Mouse (Mus musculus) kidney, postnatal 25 days (tissue): ENCODE results near the gene Scg5.

ENCODE experiments used
- DNase-seq, 2 experiments: peaks; one replicate each; pipeline ENCODE4 v3.0.0; 2021; ENCODE audit warnings: mixed read lengths in 2 of 2

The Scg5 gene

DNA sequence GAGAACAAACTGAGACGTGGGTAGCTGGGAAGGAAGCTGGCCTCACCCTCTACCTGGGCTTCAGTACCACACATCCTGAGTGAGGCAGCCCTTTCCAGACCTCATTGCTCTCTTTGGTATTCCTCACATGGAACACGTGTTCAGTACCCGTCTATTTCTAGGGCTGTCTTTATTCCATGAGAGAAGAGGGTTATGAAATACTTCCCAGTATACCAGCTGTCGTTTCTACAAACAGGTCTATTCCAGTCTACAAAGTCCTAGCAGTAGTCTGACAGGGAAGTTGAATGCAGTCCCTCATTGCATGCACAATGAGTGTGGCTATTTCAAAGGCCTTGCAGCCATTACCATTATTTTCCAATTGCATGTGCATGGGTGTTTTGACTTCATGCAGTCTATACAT lies 23.2 kb downstream of the Scg5 start:
- DNase-seq = no peak

DNA sequence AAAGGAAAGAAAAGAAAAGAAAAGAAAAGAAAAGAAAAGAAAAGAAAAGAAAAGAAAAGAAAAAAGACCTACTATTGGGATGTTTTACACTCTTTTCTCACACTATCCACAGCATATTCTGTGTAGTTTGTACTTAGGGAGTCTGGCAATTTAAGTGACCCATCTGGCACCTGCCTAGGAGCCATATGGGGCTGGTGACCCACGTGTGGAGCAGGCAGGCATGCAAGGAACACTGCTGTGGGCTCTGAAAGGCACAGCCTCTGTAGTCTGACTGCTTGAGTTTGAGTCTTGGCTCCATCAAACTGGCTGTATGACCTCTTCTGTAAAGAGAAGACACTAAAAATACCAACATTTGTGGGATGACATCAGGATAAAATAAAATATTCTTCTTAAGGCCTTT lies 25.2 kb downstream of the Scg5 start:
- no peak for DNase-seq

GRCm38 (mm10) chr2:113800846-113801245 lies 28.1 kb downstream of the Scg5 start:
- no peak for DNase-seq

- no peak for DNase-seq
These were observed 30.3 kb downstream of the Scg5 start for GRCm38 (mm10) chr2:113798605-113799004.

DNA sequence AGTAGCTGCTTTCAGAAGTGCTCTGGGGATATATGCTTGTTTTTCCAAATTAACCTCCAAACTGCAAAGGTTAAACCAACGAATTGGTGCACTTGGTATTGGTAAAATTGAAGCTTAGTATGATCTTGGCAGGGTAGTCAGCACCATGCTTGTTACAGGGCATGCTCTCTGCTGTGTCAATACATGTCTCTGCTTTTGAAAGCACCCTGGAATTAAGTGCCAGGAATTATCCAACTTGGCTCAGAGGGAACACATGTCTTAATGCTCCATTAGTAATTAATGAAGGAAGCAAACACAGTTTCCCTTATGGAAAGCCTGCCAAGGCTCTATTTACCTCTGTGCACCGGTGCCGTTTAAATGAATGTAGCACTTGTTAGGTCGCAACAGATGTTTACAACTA lies 33.7 kb downstream of the Scg5 start:
- DNase-seq = no peak

- DNase-seq = no peak
These were observed 35.4 kb downstream of the Scg5 start for GRCm38 (mm10) chr2:113793521-113793920.

- DNase-seq = no peak
These were observed 40.0 kb downstream of the Scg5 start for GRCm38 (mm10) chr2:113788821-113789387.

- DNase-seq = no peak
These were observed 41.0 kb downstream of the Scg5 start for GRCm38 (mm10) chr2:113787882-113788281.

DNA sequence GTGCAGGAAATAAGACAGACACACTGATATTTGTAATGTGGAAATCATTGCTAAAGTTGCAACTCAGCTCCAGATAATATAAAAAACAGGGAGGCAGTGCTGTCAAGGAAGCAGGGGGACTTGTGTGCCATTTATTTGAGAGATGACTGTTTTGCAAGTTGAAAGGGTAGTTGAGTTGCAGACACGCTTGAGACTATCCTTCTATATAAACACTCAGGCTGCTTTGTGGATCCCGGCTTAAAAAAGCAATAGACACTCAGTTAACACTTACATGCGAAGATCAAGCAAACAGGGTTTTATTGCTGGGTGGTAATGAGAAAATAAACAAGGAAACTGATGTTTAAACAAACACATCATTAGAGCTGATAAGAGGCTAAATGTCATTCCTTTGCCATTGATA lies 44.1 kb downstream of the Scg5 start:
- DNase-seq = no peak

- DNase-seq = no peak
These were observed 47.4 kb downstream of the Scg5 start for GRCm38 (mm10) chr2:113781521-113781920.

DNA sequence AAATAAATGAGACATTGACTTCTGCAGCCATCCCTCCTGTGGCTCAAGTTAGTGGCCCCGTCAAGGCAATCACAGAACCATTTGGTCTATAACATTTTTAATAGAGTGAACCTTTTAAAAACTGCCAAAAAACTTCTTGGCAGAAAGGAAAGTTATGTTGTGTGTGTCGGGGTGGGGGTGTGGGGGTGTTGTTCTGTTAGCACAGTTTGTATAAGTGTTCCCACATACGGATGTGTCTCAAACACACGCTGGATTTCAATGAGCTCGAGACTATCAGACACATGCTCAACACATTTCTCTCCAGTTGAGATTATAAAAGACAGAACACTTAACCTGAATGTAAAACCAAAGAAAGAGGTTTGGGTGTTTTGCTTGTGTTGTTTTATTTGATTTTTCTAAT lies 47.8 kb downstream of the Scg5 start:
- no peak for DNase-seq

GRCm38 (mm10) chr2:113779336-113779735 lies 49.6 kb downstream of the Scg5 start:
- no peak for DNase-seq

DNA sequence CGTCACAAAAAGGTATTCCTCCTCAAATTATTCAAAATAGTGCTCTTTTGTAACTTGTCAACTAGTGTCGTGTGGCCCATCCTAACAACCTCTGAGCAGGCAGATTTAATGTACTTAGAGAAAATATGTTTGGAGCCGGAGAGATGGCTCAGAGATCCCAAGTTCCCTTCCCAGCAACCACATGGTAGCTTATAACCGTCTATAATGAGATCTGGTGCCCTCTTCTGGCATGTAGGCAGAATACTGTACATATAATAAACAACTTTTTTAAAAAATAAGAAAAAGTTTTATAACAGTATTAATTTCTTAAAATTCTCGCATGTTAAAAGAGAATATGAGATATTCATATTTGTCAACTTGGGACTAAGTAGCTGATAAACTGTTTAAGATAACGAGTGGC lies 50.9 kb downstream of the Scg5 start:
- DNase-seq = no peak

DNA sequence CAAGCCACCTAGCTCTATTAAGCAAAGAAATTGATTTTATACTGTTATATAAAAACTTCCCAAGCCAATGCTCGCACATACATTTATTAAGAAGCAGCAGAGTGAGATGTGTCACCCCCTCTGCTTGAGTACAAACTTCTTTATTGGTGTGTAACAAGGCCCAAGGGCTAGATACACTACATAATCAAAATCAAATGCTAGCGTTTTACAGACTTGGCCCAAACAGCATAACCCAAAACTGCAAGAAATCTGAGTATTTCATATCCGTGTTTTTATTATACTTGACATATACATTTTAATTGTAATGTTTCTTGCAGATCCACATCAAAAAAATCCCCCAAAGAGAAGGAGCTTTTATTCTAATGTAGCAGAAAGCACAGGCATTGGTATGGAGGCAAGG lies 52.6 kb downstream of the Scg5 start:
- DNase-seq = no peak

GRCm38 (mm10) chr2:113774150-113774805 lies 54.6 kb downstream of the Scg5 start:
- DNase-seq = peak in 1 of 2 experiments; percentile 13

- DNase-seq = no peak
These were observed 60.2 kb downstream of the Scg5 start for GRCm38 (mm10) chr2:113768541-113769303.

- peak; percentile 37 to 65 for DNase-seq
These were observed 63.0 kb downstream of the Scg5 start for GRCm38 (mm10) chr2:113765885-113766284.

DNA sequence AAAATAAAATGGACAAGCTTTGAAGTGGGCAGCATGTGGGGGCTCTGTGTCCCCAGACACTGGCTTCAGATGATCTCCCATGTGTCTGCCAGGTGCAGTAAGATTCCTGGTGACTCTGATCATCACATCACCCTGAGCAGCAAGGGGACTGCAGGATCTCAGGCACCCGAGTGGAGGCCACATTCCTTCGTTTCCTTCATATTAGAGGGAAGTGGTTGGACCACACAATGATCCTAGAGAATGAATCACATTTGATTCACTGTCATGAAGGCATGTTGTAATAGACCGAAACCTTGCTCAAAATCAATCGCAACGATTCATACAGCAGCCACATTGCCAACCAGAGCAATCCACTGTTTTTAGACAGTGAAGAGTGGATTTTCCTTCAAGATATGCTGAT lies 64.0 kb downstream of the Scg5 start:
- DNase-seq = no peak

GRCm38 (mm10) chr2:113758311-113759161 lies 70.4 kb downstream of the Scg5 start, which contains the start of gene Grem1:
Gene Grem1, minus strand, starts transcription at chr2:113758646.
- no peak for DNase-seq

DNA sequence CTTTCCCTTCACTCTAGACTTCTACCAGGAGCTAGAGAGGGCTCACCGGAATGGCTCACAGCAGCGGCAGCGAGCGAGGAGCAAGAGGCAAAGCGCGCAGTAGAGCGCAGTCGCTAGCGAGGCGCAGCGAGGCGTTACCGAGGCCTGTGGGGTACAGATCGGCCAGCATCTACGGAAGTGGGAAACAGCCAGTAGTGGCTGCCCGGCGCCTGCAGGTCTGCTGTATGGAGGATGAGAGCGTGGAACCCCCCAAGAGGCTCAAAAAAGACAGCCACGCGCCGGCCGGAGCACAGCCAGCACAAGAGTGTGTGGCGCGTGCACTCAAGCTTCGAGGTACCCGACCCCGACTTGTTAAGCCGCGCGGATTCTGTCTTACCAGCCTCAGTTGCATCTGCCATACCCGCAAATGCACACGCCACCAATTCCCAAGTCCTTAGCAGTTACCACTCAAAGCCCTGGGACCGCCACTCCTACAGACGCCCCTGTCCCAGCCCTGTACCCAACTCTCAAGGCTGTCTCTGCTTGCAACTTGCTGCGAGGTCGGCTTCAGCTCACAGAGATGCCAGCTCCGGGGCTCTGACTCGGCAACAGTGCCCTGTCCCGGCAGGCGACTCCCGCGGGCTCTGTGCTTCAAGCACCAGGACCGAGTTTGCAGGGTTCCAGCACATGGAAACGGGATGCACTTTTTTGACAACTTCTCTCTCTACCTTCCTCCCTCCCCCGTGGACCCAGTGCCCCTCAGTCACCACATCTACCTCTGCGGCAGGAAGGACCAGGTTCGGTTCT lies 71.2 kb downstream of the Scg5 start:
- peak in 1 of 2 experiments; percentile 4 for DNase-seq

- DNase-seq = no peak
These were observed 71.9 kb downstream of the Scg5 start for GRCm38 (mm10) chr2:113756924-113757524.

GRCm38 (mm10) chr2:113749721-113750120 lies 79.2 kb downstream of the Scg5 start:
- no peak for DNase-seq
